Mouse (Mus musculus) megakaryocyte, embryonic 14.5 days (primary cell): ENCODE data around the gene Aarsd1. TPM values are rescaled to one million over a fixed set of nuclear protein-coding genes. Genes with fewer than 3 reads are reported as not detected.
"Not testable (repeated sequence)": the region's sequence is repeated elsewhere in the genome, so short reads cannot be mapped to it uniquely, and the experiment has no call there.

ENCODE experiments used
- H3K27me3 ChIP-seq: replicated peaks from 2 replicates; pipeline ENCODE3; 2012; ENCODE audit warnings: inconsistent platforms
- H3K36me3 ChIP-seq: replicated peaks from 2 replicates; pipeline ENCODE3; 2012; ENCODE audit warnings: low read length, inconsistent platforms, mixed read lengths
- H3K4me1 ChIP-seq: 2 replicates; pipeline ENCODE4 v1.6.1; 2012; ENCODE audit warnings: inconsistent platforms
- H3K4me3 ChIP-seq: replicated peaks from 2 replicates; pipeline ENCODE3; 2012; ENCODE audit warnings: moderate library complexity, mild to moderate bottlenecking, inconsistent platforms
- H3K9me3 ChIP-seq: 2 replicates; pipeline ENCODE4 v1.6.1; 2012; ENCODE audit warnings: inconsistent platforms
- FLI1 ChIP-seq: IDR thresholded peaks from 2 replicates; pipeline ENCODE4 v1.6.1; 2012; ENCODE audit warnings: low read length, inconsistent platforms, mixed read lengths
- GATA1 ChIP-seq: IDR thresholded peaks from 3 replicates; pipeline ENCODE4 v1.6.1; 2012; ENCODE audit warnings: mixed read lengths, low read length, inconsistent platforms, borderline replicate concordance
- polyA plus RNA-seq: library from polyadenylated mRNA; stranded (reverse); fragments of >175 nt; gene quantifications from 2 replicates; pipeline ENCODE4 v1.2.3, GENCODE M21; 2012; ENCODE audit warnings: low replicate concordance; ENCODE audit not compliant: insufficient read depth

The Aarsd1 gene
- polyA plus RNA-seq, 1 experiment, result 39.7 TPM

DNA sequence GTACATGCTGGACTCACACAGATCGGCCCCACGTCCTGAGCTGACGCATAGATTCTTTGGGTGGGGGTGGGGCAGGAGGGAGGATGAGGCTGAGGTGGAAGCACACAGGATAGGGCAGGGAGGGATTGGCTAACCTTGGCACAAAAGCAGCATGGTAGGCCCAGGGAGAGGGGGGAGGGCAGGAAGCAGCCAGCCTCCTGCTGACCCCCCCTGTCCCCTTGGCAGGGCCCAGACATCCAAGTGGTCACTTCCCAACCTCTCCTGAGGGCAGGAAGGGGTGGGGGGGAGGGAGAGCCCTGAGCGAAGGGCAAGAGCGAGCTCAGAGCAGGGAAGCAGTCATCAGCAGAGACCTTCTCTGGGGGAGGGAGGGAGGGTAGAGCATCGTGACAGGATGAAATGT is 42.3 kb upstream of the Aarsd1 start:
- no peak for TF ChIP-seq GATA1
- TF ChIP-seq FLI1, result no peak
- Histone ChIP-seq H3K27me3 (peaks cover 2% of the 10 kb centered on the region), H3K9me3 (no peaks in the 10 kb centered on the region), H3K4me3 (no peak overlapping the region), H3K36me3 (peaks cover 75% of the 10 kb centered on the region), H3K4me1 (peaks cover 33% of the 10 kb centered on the region)

DNA sequence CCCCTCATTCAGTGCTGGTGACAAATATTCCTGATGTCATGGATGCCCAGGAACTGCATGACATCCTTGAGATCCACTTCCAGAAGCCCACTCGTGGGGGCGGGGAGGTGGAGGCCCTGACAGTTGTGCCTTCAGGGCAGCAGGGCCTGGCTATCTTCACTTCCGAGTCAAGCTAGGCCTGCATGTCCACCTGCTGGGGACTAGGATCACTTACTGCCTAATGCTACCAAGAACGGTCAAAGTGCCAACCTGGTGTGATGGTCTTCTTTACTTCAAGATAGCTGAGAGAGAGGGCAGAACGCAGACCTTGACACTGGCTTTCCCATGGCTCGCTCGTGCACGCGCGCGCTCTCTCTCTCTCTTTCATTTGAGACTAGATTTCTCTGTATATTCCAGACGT is 40.8 kb upstream of the Aarsd1 start:
- Histone ChIP-seq H3K4me3 (no peak overlapping the region), H3K36me3 (peaks cover 83% of the 10 kb centered on the region), H3K27me3 (peaks cover 2% of the 10 kb centered on the region), H3K9me3 (no peaks in the 10 kb centered on the region), H3K4me1 (peaks cover 21% of the 10 kb centered on the region)
- TF ChIP-seq FLI1 (no peak), GATA1 (no peak)

DNA sequence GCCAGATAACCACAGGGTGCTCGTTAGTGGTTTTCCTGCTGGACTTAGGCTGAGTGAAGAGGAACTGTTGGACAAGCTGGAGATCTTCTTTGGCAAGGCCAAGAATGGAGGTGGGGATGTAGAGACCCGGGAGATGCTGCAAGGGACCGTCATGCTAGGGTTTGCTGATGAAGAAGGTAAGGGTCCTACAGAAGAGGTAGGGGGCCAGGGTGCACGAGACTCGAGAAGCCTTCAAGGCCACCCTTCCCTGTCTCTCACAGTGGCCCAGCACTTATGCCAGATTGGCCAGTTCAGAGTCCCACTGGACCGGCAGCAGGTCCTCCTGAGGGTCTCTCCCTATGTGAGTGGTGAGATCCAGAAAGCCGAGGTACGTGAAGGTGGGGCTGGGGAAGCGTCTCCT is 40.2 kb upstream of the Aarsd1 start:
- TF ChIP-seq FLI1 (no peak), GATA1 (no peak)
- Histone ChIP-seq H3K4me3 (no peak overlapping the region), H3K9me3 (no peaks in the 10 kb centered on the region), H3K36me3 (peaks cover 84% of the 10 kb centered on the region), H3K4me1 (peaks cover 15% of the 10 kb centered on the region), H3K27me3 (peaks cover 2% of the 10 kb centered on the region)

DNA sequence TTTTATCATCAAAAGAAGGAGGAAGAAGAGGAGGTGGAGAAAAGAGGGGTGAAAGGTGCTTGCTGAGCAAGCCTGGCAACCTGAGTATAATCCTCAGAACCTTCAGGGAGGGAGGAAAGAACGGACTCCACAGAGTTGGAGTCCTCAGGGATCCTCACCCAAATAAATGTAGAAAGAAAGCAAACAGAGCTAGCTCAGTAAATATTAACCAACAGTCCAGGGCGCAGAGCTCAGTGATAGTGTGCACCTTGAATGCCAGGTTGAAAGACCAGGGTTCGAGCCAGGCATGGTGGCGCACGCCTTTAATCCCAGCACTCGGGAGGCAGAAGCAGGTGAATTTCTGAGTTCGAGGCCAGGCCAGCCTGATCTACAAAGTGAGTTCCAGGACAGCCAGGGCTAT is 38.2 kb upstream of the Aarsd1 start:
- no peak overlapping the region for H3K4me3 ChIP-seq
- H3K9me3 ChIP-seq, result no peaks in the 10 kb centered on the region
- no peaks in the 10 kb centered on the region for H3K27me3 ChIP-seq
- no peak for TF ChIP-seq FLI1
- no peak for TF ChIP-seq GATA1
- H3K36me3 ChIP-seq, result peaks cover 74% of the 10 kb centered on the region
- peaks cover 24% of the 10 kb centered on the region for H3K4me1 ChIP-seq

DNA sequence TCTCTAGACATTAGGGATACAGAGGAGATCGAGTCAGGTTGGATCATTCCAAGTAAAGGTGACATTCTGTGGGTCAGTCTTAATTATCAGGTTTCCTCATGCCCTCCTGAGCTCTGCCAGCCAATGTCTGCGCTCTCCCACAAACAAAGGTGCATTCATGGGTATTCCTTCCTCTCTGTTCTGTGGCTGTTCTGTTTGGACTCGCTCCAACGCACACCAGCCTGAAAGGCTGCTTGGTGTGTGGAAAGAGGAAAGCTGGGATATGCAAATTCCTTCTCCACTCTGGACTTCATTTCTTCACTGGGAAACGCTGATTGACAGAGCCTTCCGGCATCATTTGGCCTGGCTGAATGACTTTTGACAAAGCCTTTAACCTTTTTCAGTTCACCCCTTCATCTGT is 37.3 kb upstream of the Aarsd1 start:
- Histone ChIP-seq H3K4me1 (peaks cover 31% of the 10 kb centered on the region), H3K9me3 (no peaks in the 10 kb centered on the region), H3K4me3 (no peak overlapping the region), H3K36me3 (peaks cover 64% of the 10 kb centered on the region), H3K27me3 (no peaks in the 10 kb centered on the region)
- TF ChIP-seq GATA1 (no peak), FLI1 (no peak)

DNA sequence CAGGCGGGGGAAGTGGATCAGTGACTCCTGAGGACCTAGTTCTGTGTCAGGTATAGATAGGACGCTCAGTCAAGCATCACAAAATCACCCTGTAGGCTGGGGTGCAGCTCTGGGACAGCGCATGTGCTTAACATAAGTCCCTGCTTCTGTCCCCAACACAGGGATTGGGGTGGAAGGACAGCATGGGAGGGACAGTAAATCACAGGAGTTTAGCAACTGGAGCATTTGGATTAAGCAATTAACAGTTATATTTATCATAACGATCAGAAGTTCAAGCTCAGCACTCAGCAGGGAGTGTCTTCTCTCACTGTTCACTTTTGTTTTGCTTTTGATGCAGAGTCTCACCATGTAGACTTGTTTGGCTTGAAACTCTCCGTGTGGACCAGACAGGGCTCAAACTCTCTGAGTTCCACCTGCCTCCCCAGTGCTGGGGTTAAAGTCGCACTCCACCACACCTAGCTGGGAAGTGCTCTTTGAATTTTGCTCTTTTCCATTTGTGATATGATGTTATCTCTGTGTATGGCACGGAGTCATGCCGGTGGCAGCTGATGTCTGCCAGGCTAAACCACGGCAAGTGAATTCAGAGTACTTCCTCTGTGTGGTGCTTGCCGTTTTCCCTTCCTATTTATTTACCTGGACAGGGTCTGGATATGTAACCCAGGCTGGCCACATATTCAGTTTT is 34.8 kb upstream of the Aarsd1 start:
- peaks cover 40% of the 10 kb centered on the region for H3K36me3 ChIP-seq
- H3K27me3 ChIP-seq, result no peaks in the 10 kb centered on the region
- no peak for TF ChIP-seq FLI1
- TF ChIP-seq GATA1, result no peak
- peaks cover 45% of the 10 kb centered on the region for H3K4me1 ChIP-seq
- no peaks in the 10 kb centered on the region for H3K9me3 ChIP-seq
- no peak overlapping the region for H3K4me3 ChIP-seq

DNA sequence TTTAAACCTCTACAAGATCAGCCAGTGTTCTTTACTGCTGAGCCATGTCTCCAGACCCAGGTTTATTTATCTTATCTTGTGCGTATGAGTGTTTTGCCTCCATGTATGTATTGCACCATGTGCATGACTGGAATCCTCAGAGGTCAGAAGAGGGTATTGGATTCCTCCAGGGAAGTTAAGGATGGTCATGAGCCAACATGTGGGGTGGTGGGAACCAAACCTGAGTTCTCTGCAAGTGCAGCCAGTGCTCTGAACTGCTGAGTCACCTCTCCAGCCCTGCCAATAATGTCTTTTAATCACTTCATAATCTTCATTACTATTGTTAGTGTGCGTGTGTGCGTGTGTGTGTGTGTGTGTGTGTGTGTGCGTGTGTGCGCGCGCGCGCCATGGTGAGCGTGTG is 34.1 kb upstream of the Aarsd1 start:
- H3K4me3 ChIP-seq, result no peak overlapping the region
- TF ChIP-seq FLI1 (no peak), GATA1 (no peak)

DNA sequence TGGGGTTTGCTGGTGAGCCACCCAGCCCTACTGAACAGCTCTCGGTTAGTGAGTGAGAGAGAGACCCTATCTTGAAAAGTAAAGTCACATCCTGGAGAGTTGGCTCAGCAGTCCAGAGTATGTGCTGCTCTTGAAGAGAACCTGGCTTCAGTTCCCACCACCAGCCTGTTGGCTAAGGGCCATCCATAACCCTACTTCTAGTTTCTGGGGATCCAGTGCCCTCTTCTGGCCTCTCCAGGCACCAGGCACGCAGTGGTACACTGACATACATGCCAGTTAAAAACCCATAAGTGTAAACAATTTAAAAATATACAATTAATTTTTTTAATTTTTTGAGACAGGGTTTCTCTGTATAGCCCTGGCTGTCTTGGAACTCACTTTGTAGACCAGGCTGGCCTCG is 33.0 kb upstream of the Aarsd1 start:
- no peak for TF ChIP-seq FLI1
- no peak for TF ChIP-seq GATA1
- H3K4me3 ChIP-seq, result no peak overlapping the region
- H3K27me3 ChIP-seq, result no peaks in the 10 kb centered on the region
- H3K9me3 ChIP-seq, result no peaks in the 10 kb centered on the region
- peaks cover 32% of the 10 kb centered on the region for H3K36me3 ChIP-seq
- peaks cover 49% of the 10 kb centered on the region for H3K4me1 ChIP-seq

More for the DNA sequence above, 34.1 kb upstream of the Aarsd1 start:
- Histone ChIP-seq H3K9me3 (no peaks in the 10 kb centered on the region), H3K4me1 (peaks cover 45% of the 10 kb centered on the region), H3K36me3 (peaks cover 33% of the 10 kb centered on the region), H3K27me3 (no peaks in the 10 kb centered on the region)

DNA sequence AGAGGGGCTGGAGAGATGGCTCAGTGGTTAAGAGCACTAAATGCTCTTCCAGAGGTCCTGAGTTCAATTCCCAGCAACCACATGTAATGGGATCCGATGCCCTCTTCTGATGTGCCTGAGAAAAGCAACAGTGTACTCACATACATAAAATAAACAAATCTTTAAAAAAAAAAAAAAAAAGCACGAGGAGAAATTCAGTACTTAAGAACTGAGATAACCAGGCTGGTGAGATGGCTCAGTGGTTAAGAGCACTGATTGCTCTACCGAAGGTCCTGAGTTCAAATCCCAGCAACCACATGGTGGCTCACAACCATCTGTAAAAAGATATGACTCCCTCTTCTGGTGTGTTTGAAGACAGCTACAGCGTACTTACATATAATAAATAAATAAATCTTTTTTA is 32.2 kb upstream of the Aarsd1 start:
- Histone ChIP-seq H3K4me3 (peak overlapping the region; percentile 97), H3K4me1 (peaks cover 55% of the 10 kb centered on the region), H3K36me3 (peaks cover 33% of the 10 kb centered on the region)
- H3K9me3 ChIP-seq, H3K27me3 ChIP-seq: not testable (repeated sequence)

DNA sequence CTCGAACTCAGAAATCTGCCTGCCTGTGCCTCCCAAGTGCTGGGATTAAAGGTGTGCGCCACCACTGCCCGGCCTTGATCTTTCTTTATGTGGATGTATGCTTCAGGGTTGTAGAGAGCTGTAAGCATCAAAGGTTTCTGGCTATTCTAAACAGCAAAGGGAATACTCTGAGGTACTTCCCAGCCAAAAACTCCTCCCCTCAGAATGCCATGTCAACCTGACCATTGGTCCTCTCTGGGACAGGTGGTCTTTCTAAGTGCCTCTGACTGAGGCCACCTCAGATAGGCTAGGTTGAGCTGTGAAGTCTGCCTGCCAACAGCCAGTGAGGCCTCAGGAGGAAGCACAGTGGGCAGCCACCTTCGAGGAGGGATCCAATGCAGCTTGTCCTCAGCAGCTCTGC is 31.5 kb upstream of the Aarsd1 start:
- Histone ChIP-seq H3K36me3 (peaks cover 39% of the 10 kb centered on the region), H3K27me3 (no peaks in the 10 kb centered on the region), H3K4me3 (peak overlapping the region; percentile 97), H3K4me1 (peaks cover 61% of the 10 kb centered on the region), H3K9me3 (no peaks in the 10 kb centered on the region)
- no peak for TF ChIP-seq FLI1
- TF ChIP-seq GATA1, result no peak

DNA sequence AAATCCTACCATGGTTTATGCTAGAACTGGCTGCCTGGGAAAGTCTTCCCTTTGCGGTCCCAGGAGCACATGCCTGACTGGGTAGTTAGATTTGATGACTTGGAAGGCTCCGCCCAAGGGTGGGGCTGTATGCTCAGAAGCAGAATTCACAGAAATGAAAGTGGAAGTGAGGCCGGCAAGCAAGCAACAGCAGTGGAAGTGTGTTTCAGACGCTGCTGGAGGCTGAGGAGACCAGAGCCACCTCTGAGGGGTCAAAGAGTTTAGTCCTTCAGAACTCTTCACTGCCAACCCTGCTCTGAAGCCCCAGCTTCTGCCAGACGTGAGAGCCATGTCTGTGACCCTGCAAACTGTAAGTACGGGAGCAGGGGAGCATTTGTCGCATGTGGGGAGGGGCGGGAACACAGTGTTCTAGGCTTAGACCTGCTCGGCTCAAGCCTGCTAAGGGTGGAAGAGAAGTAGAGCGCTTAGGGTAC is 30.9 kb upstream of the Aarsd1 start, which contains the start of gene Ifi35:
TSS of gene Ifi35 (plus strand) at position 134 of the 473 bp plus-strand sequence.
- Histone ChIP-seq H3K27me3 (no peaks in the 10 kb centered on the region), H3K4me3 (peak within 1 kb of the TSS; percentile 97), H3K9me3 (no peaks in the 10 kb centered on the region), H3K36me3 (peaks cover 40% of the 10 kb centered on the region), H3K4me1 (peaks cover 65% of the 10 kb centered on the region)
- TF ChIP-seq GATA1 (no peak), FLI1 (no peak)
